In genomic region chr6:97305010-97305409, GRCm38 (mm10) we compare ENCODE assay signal across 10 mouse cellular contexts. TPM values are rescaled to one million over a fixed set of nuclear protein-coding genes. Genes with fewer than 3 reads are reported as not detected.
DNase-seq lines count a peak whose midpoint lies in the region; ATAC-seq and TF ChIP-seq lines count a peak whose summit lies in the region.
"Had no signal": no experiment of that assay in that cellular context is flagged by ENCODE, and none has a peak within 500 bp of the region (broad histone marks: within the 10 kb centered on the region; RNA-seq: fewer than 3 reads in every experiment).

No protein-coding gene starts in this region.

- peaks cover 16% of the 10 kb centered on the region for H3K4me1 ChIP-seq in liver, adult 2 months (ENCODE audit: control insufficient read depth, insufficient read depth, low read length)
- peaks cover 6% of the 10 kb centered on the region for H3K4me1 ChIP-seq in liver, embryonic 11.5 days (replicated peaks; ENCODE audit: control insufficient read depth, insufficient read depth, low read length)
- H3K4me1 ChIP-seq in limb, embryonic 14.5 days (ENCODE audit: control insufficient read depth, insufficient read depth, low read length): peaks cover 3% of the 10 kb centered on the region; the same call in 1 of the 2 replicates
- H3K4me1 ChIP-seq: stomach, embryonic 15.5 days had no signal

- H3K27ac ChIP-seq in liver, adult 2 months (replicated peaks; ENCODE audit: insufficient read depth, low read depth, low read length): 0 out of 2 replicates have a peak overlapping the region, but pooled peaks have one; percentile 2
- no peak overlapping the region for H3K27ac ChIP-seq in liver, embryonic 11.5 days (ENCODE audit: low read depth, low read length)
- H3K27ac ChIP-seq in limb, embryonic 14.5 days (replicated peaks; ENCODE audit: low read depth, low read length): peak overlapping the region; percentile 61
- H3K27ac ChIP-seq: stomach, embryonic 15.5 days had no signal

- H3K79me2 ChIP-seq in liver, adult 2 months (ENCODE audit: control insufficient read depth, insufficient read depth, low read length): peaks cover 7% of the 10 kb centered on the region

- no peaks in the 10 kb centered on the region for H3K27me3 ChIP-seq in liver, adult 2 months (ENCODE audit: control insufficient read depth, insufficient read depth, low read length)
- H3K27me3 ChIP-seq in liver, embryonic 11.5 days (replicated peaks; ENCODE audit: control insufficient read depth, insufficient read depth, low read length): no peaks in the 10 kb centered on the region
- H3K27me3 ChIP-seq in limb, embryonic 14.5 days (ENCODE audit: control insufficient read depth, insufficient read depth, low read length): no peaks in the 10 kb centered on the region
- H3K27me3 ChIP-seq: stomach, embryonic 15.5 days had no signal

- no peak for ATAC-seq in liver, embryonic 11.5 days (replicated peaks; ENCODE audit: low FRiP score)
- ATAC-seq in limb, embryonic 14.5 days (ENCODE audit: low FRiP score, low read depth): no peak

- H3K36me3 ChIP-seq in liver, adult 2 months (ENCODE audit: control insufficient read depth, insufficient read depth, low read length): peaks cover 79% of the 10 kb centered on the region
- H3K36me3 ChIP-seq in liver, embryonic 11.5 days (ENCODE audit: control insufficient read depth, insufficient read depth, low read length): peaks cover 4% of the 10 kb centered on the region
- H3K36me3 ChIP-seq in limb, embryonic 14.5 days (ENCODE audit: control insufficient read depth, insufficient read depth, low read length): 0 out of 2 replicates have a peak, but pooled peaks cover 3% of the 10 kb centered on the region

- DNase-seq in heart, adult 11 months: peak; percentile 88
- DNase-seq in heart, postnatal 10 days: no peak
- no peak for DNase-seq in liver, adult 2 months (ENCODE audit: extremely low read depth, low read depth, low spot score)
- no peak for DNase-seq in liver, embryonic 11.5 days (ENCODE audit: low spot score)
- DNase-seq in cerebellum, adult 18-20 months: peak; percentile 49 to 62
- no peak for DNase-seq in limb, embryonic 14.5 days (ENCODE audit: low spot score)
- DNase-seq in thymus, postnatal 14 days: no peak
- no peak for DNase-seq in kidney, adult 8-10 months
- DNase-seq: kidney, adult 9 months had no signal

- peak overlapping the region; percentile 31; the same call in 1 of the 2 replicates for H3K9ac ChIP-seq in liver, adult 2 months (ENCODE audit: low read depth, low read length)
- no peak overlapping the region for H3K9ac ChIP-seq in liver, embryonic 11.5 days (ENCODE audit: low read depth, low read length)
- no peak overlapping the region for H3K9ac ChIP-seq in limb, embryonic 14.5 days (ENCODE audit: low read depth, low read length, severe bottlenecking)
- H3K9ac ChIP-seq: stomach, embryonic 15.5 days had no signal

- H3K9me3 ChIP-seq in liver, embryonic 11.5 days (ENCODE audit: control insufficient read depth, low read length): no peaks in the 10 kb centered on the region
- no peaks in the 10 kb centered on the region for H3K9me3 ChIP-seq in limb, embryonic 14.5 days (ENCODE audit: control insufficient read depth, low read length)
- H3K9me3 ChIP-seq: stomach, embryonic 15.5 days had no signal

- intact Hi-C loops in heart, postnatal 10 days (cut with DNase I): no loop called here

- TF ChIP-seq POLR2A in liver, adult 2 months (IDR thresholded peaks at IDR 0.05; ENCODE audit: extremely low read depth, insufficient read depth, low read length): no peak
- no peak for TF ChIP-seq POLR2A in limb, embryonic 14.5 days (IDR thresholded peaks at IDR 0.05; ENCODE audit: borderline replicate concordance, extremely low read depth, insufficient read depth, insufficient read length)

- WGBS in liver, adult 2 months: 63% methylated on average over 11 of the region's 11 CpGs
- 74% methylated on average over 11 of the region's 11 CpGs for whole genome bisulfite sequencing in liver, embryonic 11.5 days
- WGBS in limb, embryonic 14.5 days: 64% methylated on average over 11 of the region's 11 CpGs

- H3K4me2 ChIP-seq in liver, embryonic 11.5 days: no peak overlapping the region
- peak overlapping the region; percentile 20; the same call in 1 of the 2 replicates for H3K4me2 ChIP-seq in limb, embryonic 14.5 days (replicated peaks; ENCODE audit: low read depth, low read length, severe bottlenecking)
- H3K4me2 ChIP-seq: stomach, embryonic 15.5 days had no signal

- H3K4me3 ChIP-seq in liver, adult 2 months (ENCODE audit: insufficient read depth, low read depth, low read length): no peak overlapping the region; the same call in 1 of the 2 replicates
- no peak overlapping the region for H3K4me3 ChIP-seq in liver, embryonic 11.5 days (ENCODE audit: low read depth, low read length)
- no peak overlapping the region for H3K4me3 ChIP-seq in limb, embryonic 14.5 days (replicated peaks; ENCODE audit: low read length)
- H3K4me3 ChIP-seq: stomach, embryonic 15.5 days had no signal

- no peak for TF ChIP-seq CTCF in liver, adult 2 months (IDR thresholded peaks at IDR 0.05; ENCODE audit: low read depth, low read length)

RNA-seq across cellular contexts. Expression of gene Lmod3, which starts 52.5 kb away (rescaled TPM):
- total RNA-seq in heart, postnatal 10 days (2021): 10 to 100 TPM; 45.8 to 66.3 TPM
- total RNA-seq in liver, adult 2 months (2014; rRNA removed): 0.27 and 0.28 TPM in 2 replicates
- 0.04 and 0.07 TPM in 2 replicates for polyA plus RNA-seq in liver, adult 2 months (2012; rRNA removed)
- 0.08 TPM in 1 of 2 replicates, not detected in the other for polyA plus RNA-seq in liver, embryonic 11.5 days (2014; fragmentation: Nextera tagmentation; extraction: Ambion mirVana)
- polyA plus RNA-seq in limb, embryonic 14.5 days (2012; rRNA removed): 6.6 and 11.9 TPM in 2 replicates
- 9.4 and 12.2 TPM in 2 replicates for polyA plus RNA-seq in limb, embryonic 14.5 days (2014; fragmentation: Nextera tagmentation; extraction: Ambion mirVana)

Comparison
In these comparisons a context has a peak if more than half of its experiments do, and no peak if none do; other contexts are left out.
1. DNase-seq: peak in heart, adult 11 months (single experiment) and cerebellum, adult 18-20 months (2 of 2); none in heart, postnatal 10 days (0 of 2), liver, adult 2 months (single experiment), liver, embryonic 11.5 days (single experiment), limb, embryonic 14.5 days (single experiment), thymus, postnatal 14 days (single experiment) and kidney, adult 8-10 months (0 of 2).